Mouse (Mus musculus) gastrocnemius, postnatal 10 days (tissue): Measurements from ENCODE around the gene Neu3. TPM values are rescaled to one million over a fixed set of nuclear protein-coding genes. Genes with fewer than 3 reads are reported as not detected.
A peak's percentile ranks its signal among the peaks of the same experiment; 100 is the strongest.

ENCODE experiments used
- DNase-seq: peaks from one replicate; pipeline ENCODE4 v3.0.0; 2021; ENCODE audit warnings: mixed read lengths
- total RNA-seq, 2 experiments: library from RNA; stranded (reverse); gene quantifications; 2 replicates each; pipeline ENCODE4 v1.2.3; 2021

Neu3 gene
- total RNA-seq, 2 experiments from 2014 or later, result 2.6 to 3.2 TPM

- DNase-seq, result no peak
Observed at GRCm38 (mm10) chr7:99794096-99794495, 34.1 kb downstream of the Neu3 start.

GRCm38 (mm10) chr7:99790816-99791215 lies 37.4 kb downstream of the Neu3 start:
- no peak for DNase-seq

GRCm38 (mm10) chr7:99788563-99788962 lies 39.7 kb downstream of the Neu3 start:
- peak; percentile 13 for DNase-seq

- DNase-seq, result no peak
Observed at GRCm38 (mm10) chr7:99787935-99788334, 40.3 kb downstream of the Neu3 start.

- DNase-seq, result no peak
Observed at GRCm38 (mm10) chr7:99786774-99787173, 41.4 kb downstream of the Neu3 start.

GRCm38 (mm10) chr7:99785553-99785952 lies 42.7 kb downstream of the Neu3 start:
- no peak for DNase-seq

- DNase-seq, result no peak
Observed at GRCm38 (mm10) chr7:99783421-99783820, 44.8 kb downstream of the Neu3 start.

GRCm38 (mm10) chr7:99781916-99782315 lies 46.3 kb downstream of the Neu3 start:
- DNase-seq, result no peak

GRCm38 (mm10) chr7:99781385-99781784 lies 46.8 kb downstream of the Neu3 start:
- no peak for DNase-seq

GRCm38 (mm10) chr7:99763207-99763606 lies 65.0 kb downstream of the Neu3 start, which contains the start of gene Olfr521:
Olfr521 (plus strand) TSS chr7:99763507.
- no peak for DNase-seq

Other genes starting within 250 kb of the Neu3 start
- 10 to 100 TPM; 36.4 to 42.1 TPM for gene Tpbgl, start 201.3 kb downstream of the Neu3 start, total RNA-seq
- gene Slco2b1, start 117.1 kb downstream of the Neu3 start, total RNA-seq, result 1 to 10 TPM; 8.8 to 9.8 TPM
- not detected for gene Olfr520, start 98.1 kb downstream of the Neu3 start, total RNA-seq
- not detected for gene Olfr521, start 64.9 kb downstream of the Neu3 start, total RNA-seq
- gene Xrra1, start 30.7 kb upstream of the Neu3 start, total RNA-seq, result 1 to 10 TPM; 1.3 TPM
- 10 to 100 TPM; 55.7 to 62.1 TPM for gene Spcs2, start 35.0 kb upstream of the Neu3 start, total RNA-seq
- gene Rnf169, start 152.0 kb upstream of the Neu3 start, total RNA-seq, result 10 to 100 TPM in 1 of 2 experiments, 1 to 10 TPM in 1; 9.2 to 10.5 TPM
- 1 to 10 TPM; 2.5 to 3.3 TPM for gene Chrdl2, start 177.8 kb upstream of the Neu3 start, total RNA-seq